Mouse (Mus musculus) brown adipose tissue, adult 24 weeks (tissue): ENCODE measurements around the gene Irs1. TPM values are rescaled to one million over a fixed set of nuclear protein-coding genes. Genes with fewer than 3 reads are reported as not detected.

Experiments used
- H3K27ac ChIP-seq: fragments of 200-500 bp; replicated peaks from 2 replicates; pipeline ENCODE4 v1.5.1; 2012; ENCODE audit warnings: low read depth, mild to moderate bottlenecking, low read length
- H3K4me1 ChIP-seq: fragments of 200-500 bp; 2 replicates; pipeline ENCODE4 v1.6.1; 2012; ENCODE audit warnings: low read length, mixed read lengths; ENCODE audit not compliant: control insufficient read depth, insufficient read depth, insufficient read length
- H3K4me3 ChIP-seq: fragments of 200-500 bp; 2 replicates; pipeline ENCODE4 v1.5.1; 2012; ENCODE audit warnings: low read depth, mild to moderate bottlenecking, low read length, moderate library complexity; ENCODE audit not compliant: insufficient read depth
- polyA plus RNA-seq: library from polyadenylated mRNA; stranded (reverse); fragments of >200 nt; gene quantifications from 2 replicates; pipeline ENCODE4 v1.2.4, GENCODE M21; 2012; ENCODE audit not compliant: missing spikeins, insufficient read depth, insufficient read length

Gene Irs1
- polyA plus RNA-seq, 1 experiment: 10.1 TPM

GRCm38 (mm10) chr1:82282992-82283611, 8.1 kb downstream of the Irs1 start:
- H3K4me3 ChIP-seq: peak overlapping the region; percentile 59
- H3K27ac ChIP-seq: peak overlapping the region; percentile 88
- H3K4me1 ChIP-seq: peaks cover 6% of the 10 kb centered on the region

GRCm38 (mm10) chr1:82281823-82282222, 9.4 kb downstream of the Irs1 start:
- H3K4me3 ChIP-seq: no peak overlapping the region
- H3K4me1 ChIP-seq: peaks cover 4% of the 10 kb centered on the region; the same call in 1 of the 2 replicates
- peak overlapping the region; percentile 76 for H3K27ac ChIP-seq

- Histone ChIP-seq H3K4me1 (peaks cover 4% of the 10 kb centered on the region; the same call in 1 of the 2 replicates), H3K27ac (no peak overlapping the region), H3K4me3 (no peak overlapping the region)
Measured at GRCm38 (mm10) chr1:82279768-82280167, 11.4 kb downstream of the Irs1 start.

DNA sequence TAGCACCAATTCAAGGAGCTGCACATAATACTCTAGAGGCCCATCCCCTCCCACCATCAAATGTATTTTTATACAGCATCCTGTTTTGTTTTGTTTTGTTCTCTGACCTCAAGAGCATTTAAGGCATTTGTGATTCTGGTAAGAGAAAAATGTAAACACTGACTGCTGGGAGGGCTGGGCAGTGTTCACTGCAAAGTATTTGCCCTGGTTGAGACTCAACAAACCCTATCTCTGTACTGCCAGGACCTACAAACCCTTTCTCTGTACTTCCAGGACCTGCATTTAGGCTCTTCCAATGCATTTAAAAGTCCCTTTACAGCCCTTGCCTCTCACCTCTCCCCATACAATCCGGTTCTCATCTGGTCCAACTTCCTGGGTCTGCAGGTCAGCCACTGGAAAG, 16.9 kb downstream of the Irs1 start:
- no peak overlapping the region for H3K27ac ChIP-seq
- no peak overlapping the region for H3K4me3 ChIP-seq
- no peaks in the 10 kb centered on the region for H3K4me1 ChIP-seq

GRCm38 (mm10) chr1:82273529-82273928, 17.7 kb downstream of the Irs1 start:
- Histone ChIP-seq H3K4me1 (no peaks in the 10 kb centered on the region), H3K27ac (no peak overlapping the region), H3K4me3 (no peak overlapping the region)

DNA sequence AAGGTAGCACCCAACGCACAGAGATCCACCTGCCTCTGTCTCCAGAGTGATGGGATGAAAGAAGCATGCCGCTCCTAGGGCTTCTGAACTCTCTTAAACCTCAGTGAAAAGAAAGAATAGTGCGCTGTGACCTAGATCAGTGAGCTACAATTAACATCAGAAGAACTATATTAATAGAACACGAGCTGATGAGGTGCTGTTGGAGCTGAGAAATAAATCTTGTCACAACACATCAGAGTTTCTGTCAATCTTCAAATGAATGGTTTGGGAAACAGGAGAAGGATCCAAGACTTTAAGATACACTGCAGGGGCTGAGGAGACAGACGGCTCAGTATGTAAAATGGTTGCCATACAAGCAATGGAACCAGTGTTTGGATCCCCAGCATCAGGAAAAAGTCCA, 19.0 kb downstream of the Irs1 start:
- Histone ChIP-seq H3K4me3 (no peak overlapping the region), H3K4me1 (no peaks in the 10 kb centered on the region), H3K27ac (no peak overlapping the region)

DNA sequence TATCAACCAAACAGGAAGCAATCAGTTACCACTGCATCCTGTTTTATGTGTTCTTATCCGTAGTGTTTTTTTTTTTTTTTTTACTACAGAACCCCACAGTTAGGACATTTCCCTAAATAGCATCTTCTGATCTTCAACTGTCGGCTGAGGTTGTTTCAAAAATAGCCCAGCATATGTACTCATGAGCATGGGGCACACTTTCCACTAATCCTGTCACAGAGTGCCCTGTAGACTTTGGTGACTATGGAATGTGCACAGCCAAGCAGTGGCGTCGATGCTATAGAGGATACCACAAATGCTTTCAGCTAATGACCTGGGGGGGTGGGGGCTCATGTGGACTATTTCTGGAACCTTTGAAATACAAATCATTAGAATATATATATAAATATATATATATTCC, 23.7 kb downstream of the Irs1 start:
- H3K4me3 ChIP-seq: no peak overlapping the region
- H3K27ac ChIP-seq: no peak overlapping the region
- H3K4me1 ChIP-seq: no peaks in the 10 kb centered on the region

DNA sequence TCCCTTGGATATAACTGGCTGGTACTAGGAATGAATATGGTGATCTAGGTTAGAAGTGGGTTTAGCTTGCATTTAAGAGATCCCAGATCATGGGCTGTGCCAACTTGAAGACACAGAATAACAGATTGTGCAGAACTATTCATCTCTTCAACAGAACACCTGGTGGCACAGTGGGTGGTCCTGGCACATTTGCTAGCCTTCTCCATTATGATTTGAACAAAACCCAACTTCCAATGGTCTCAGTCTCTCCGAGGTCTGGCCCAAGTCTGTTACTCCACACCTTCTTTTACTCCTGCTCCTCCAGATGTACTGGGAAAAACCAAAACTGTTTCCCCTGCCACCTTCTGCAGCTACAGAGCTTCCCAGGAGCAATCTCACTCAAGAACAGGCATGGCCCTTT, 28.9 kb downstream of the Irs1 start:
- no peaks in the 10 kb centered on the region for H3K4me1 ChIP-seq
- H3K4me3 ChIP-seq: no peak overlapping the region
- no peak overlapping the region for H3K27ac ChIP-seq

GRCm38 (mm10) chr1:82261638-82262037, 29.6 kb downstream of the Irs1 start:
- Histone ChIP-seq H3K4me3 (no peak overlapping the region), H3K27ac (no peak overlapping the region), H3K4me1 (no peaks in the 10 kb centered on the region)

DNA sequence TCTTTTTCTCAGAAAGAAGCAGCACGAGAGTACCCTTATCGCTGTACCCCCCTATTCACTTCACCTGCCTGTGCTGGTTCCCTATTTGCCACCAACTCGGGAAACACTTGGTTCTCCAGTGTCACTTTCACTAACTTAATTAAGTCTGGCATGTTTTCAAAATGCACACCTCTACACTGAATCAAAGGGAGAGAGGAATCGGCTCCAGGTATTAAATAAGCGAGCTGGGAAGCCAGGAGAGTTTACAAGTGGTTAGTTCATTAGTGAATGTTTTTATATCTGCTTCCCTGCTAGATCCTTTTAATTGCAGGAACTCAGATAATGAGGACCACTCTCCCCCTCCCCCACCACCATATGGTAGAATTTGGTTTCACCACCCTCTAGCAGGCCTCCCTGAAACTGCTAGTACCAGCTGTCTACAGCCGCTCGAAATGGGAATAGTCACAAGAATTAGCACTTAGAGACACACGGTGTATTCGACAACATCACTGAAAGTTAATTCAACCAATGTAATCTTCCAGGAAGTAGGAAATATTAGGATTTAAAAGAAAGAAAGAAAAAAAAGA, 30.1 kb downstream of the Irs1 start:
- no peak overlapping the region for H3K4me3 ChIP-seq
- H3K4me1 ChIP-seq: no peaks in the 10 kb centered on the region
- H3K27ac ChIP-seq: no peak overlapping the region

DNA sequence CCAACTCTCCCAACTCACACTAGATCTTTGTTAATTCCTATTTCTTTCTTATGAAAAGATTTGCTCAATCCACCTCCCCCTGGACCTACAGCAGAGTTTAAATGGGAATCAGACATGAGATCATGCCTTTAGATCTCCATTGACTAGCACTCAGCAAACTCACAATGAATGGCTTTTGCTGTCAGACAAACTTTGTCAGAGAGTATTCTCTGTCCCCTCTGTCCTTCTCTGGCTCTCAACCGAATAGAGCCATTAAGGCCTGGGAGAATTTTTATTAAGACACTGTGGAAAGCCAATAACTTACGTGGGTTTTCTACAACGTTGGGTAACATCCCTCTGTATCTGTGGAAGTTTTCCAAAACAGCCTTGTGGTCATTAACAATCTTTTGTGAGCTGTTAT, 31.2 kb downstream of the Irs1 start:
- Histone ChIP-seq H3K4me1 (no peaks in the 10 kb centered on the region), H3K27ac (0 out of 2 replicates have a peak overlapping the region, but pooled peaks have one; percentile 1), H3K4me3 (no peak overlapping the region)

- H3K27ac ChIP-seq: no peak overlapping the region
- H3K4me3 ChIP-seq: no peak overlapping the region
- no peaks in the 10 kb centered on the region for H3K4me1 ChIP-seq
Measured at GRCm38 (mm10) chr1:82258331-82258730, 32.9 kb downstream of the Irs1 start.

GRCm38 (mm10) chr1:82257457-82257856, 33.8 kb downstream of the Irs1 start:
- no peak overlapping the region for H3K27ac ChIP-seq
- no peaks in the 10 kb centered on the region for H3K4me1 ChIP-seq
- H3K4me3 ChIP-seq: no peak overlapping the region

DNA sequence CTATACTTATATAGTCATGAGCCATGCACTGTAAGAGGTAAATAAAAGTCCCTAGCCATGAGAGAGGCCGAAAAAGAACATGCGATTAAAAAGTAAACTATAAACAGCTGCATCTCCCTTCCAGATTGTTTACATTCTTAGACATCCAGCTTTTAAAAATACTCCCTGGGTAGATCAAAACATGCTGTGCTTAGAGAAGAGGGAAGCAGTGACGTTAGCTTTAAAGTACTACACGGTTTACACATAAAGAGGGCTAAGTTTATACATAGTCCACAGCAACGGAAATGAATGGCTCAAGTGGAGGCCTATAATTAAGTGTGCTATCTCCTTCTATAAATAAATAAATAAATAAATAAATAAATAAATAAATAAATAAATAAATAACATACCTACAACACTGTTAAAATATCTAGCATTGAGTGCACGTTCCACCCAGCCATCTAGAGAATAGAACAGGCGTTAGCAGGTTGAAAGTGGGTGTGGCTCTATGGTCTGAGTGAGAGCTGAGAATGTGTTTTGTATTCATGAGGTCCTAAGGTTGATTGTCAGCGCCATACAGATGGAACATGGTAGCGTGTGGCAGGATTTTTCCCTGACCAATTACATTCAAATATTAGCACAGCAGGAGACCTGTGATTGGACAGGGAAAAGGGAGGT, 37.3 kb downstream of the Irs1 start:
- no peak overlapping the region for H3K27ac ChIP-seq
- no peaks in the 10 kb centered on the region for H3K4me1 ChIP-seq

GRCm38 (mm10) chr1:82247221-82247951, 43.8 kb downstream of the Irs1 start:
- Histone ChIP-seq H3K4me3 (no peak overlapping the region), H3K4me1 (0 out of 2 replicates have a peak, but pooled peaks cover 2% of the 10 kb centered on the region), H3K27ac (no peak overlapping the region)

More for the DNA sequence above, 37.3 kb downstream of the Irs1 start:
- no peak overlapping the region for H3K4me3 ChIP-seq
